8 mouse cellular contexts compared by ENCODE assay signal in genomic region chr2:172550364-172551080, GRCm38 (mm10). TPM values are rescaled to one million over a fixed set of nuclear protein-coding genes. Genes with fewer than 3 reads are reported as not detected.
DNase-seq lines count a peak whose midpoint lies in the region; ATAC-seq and TF ChIP-seq lines count a peak whose summit lies in the region.

No protein-coding gene starts in this region.

- peaks cover 23% of the 10 kb centered on the region; the same call in 1 of the 2 replicates for H3K27me3 ChIP-seq in cerebellum, adult 2 months (ENCODE audit: control insufficient read depth, insufficient read depth, low read length)
- H3K27me3 ChIP-seq in forebrain, embryonic 10.5 days (ENCODE audit: poor library complexity, severe bottlenecking), result peaks cover 100% of the 10 kb centered on the region
- H3K27me3 ChIP-seq in limb, embryonic 10.5 days (ENCODE audit: low read depth, poor library complexity, severe bottlenecking), result peaks cover 96% of the 10 kb centered on the region
- peaks cover 100% of the 10 kb centered on the region for H3K27me3 ChIP-seq in midbrain, embryonic 12.5 days
- H3K27me3 ChIP-seq in stomach, embryonic 15.5 days (replicated peaks), result peaks cover 88% of the 10 kb centered on the region

- H3K27ac ChIP-seq in cerebellum, adult 2 months (ENCODE audit: insufficient read depth, low read length), result no peak overlapping the region
- peak overlapping the region; percentile 89 for H3K27ac ChIP-seq in forebrain, embryonic 10.5 days
- H3K27ac ChIP-seq in limb, embryonic 10.5 days, result peak overlapping the region; percentile 83
- H3K27ac ChIP-seq in midbrain, embryonic 12.5 days (replicated peaks), result no peak overlapping the region
- H3K27ac ChIP-seq in stomach, embryonic 15.5 days, result no peak overlapping the region

- peak in 1 of 2 experiments; percentile 23 for DNase-seq in cerebellum, adult 2 months
- no peak for DNase-seq in cerebellum, adult 11-12 months
- peak; percentile 74 to 80 for DNase-seq in adrenal gland, postnatal 36 days
- DNase-seq in forebrain, embryonic 10.5 days (ENCODE audit: extremely low spot score, low spot score), result peak; percentile 90
- peak; percentile 97 for DNase-seq in limb, embryonic 10.5 days (ENCODE audit: low spot score)

- peaks cover 28% of the 10 kb centered on the region for H3K36me3 ChIP-seq in forebrain, embryonic 10.5 days (replicated peaks)
- H3K36me3 ChIP-seq in limb, embryonic 10.5 days, result peaks cover 11% of the 10 kb centered on the region; the same call in 1 of the 2 replicates
- no peaks in the 10 kb centered on the region for H3K36me3 ChIP-seq in midbrain, embryonic 12.5 days
- no peaks in the 10 kb centered on the region for H3K36me3 ChIP-seq in stomach, embryonic 15.5 days

- no peak overlapping the region for H3K4me3 ChIP-seq in cerebellum, adult 2 months (replicated peaks; ENCODE audit: insufficient read depth, low read depth, low read length)
- H3K4me3 ChIP-seq in forebrain, embryonic 10.5 days, result peak overlapping the region; percentile 64
- peak overlapping the region; percentile 59 for H3K4me3 ChIP-seq in limb, embryonic 10.5 days
- peak overlapping the region; percentile 36 for H3K4me3 ChIP-seq in midbrain, embryonic 12.5 days
- H3K4me3 ChIP-seq in stomach, embryonic 15.5 days (replicated peaks), result peak overlapping the region; percentile 41

- peak overlapping the region; percentile 56 for H3K4me2 ChIP-seq in midbrain, embryonic 12.5 days (replicated peaks)
- peak overlapping the region; percentile 61 for H3K4me2 ChIP-seq in stomach, embryonic 15.5 days

- WGBS in cerebellum, adult 2 months, result 2% methylated on average over 58 of the region's 62 CpGs
- under 1% methylated on average over 62 of the region's 62 CpGs for WGBS in forebrain, embryonic 10.5 days
- under 1% methylated on average over 62 of the region's 62 CpGs for WGBS in limb, embryonic 10.5 days
- under 1% methylated on average over 62 of the region's 62 CpGs for WGBS in midbrain, embryonic 12.5 days
- 1% methylated on average over 61 of the region's 62 CpGs for WGBS in stomach, embryonic 15.5 days

- no peak for TF ChIP-seq POLR2A in cerebellum, adult 2 months (IDR thresholded peaks at IDR 0.05; ENCODE audit: borderline replicate concordance, insufficient read depth, low read length)

- ATAC-seq in hematopoietic stem cell, adult 5-6 weeks (replicated peaks in 1 of 2; ENCODE audit: insufficient read depth in 1 of 2, low FRiP score in 2 of 2, low TSS enrichment in 1 of 2, low read depth in 1 of 2, poor library complexity in 2 of 2, severe bottlenecking in 2 of 2), result peak; percentile 27 to 31; a peak in 3 of 4 replicates
- ATAC-seq in midbrain, embryonic 12.5 days (ENCODE audit: low FRiP score, low read depth), result peak; percentile 62
- ATAC-seq in stomach, embryonic 15.5 days (ENCODE audit: insufficient read depth, low FRiP score, low read depth), result no peak; the same call in 1 of the 2 replicates

- peak; percentile 33; the same call in 1 of the 2 replicates for TF ChIP-seq CTCF in cerebellum, adult 2 months (IDR thresholded peaks at IDR 0.05; ENCODE audit: borderline replicate concordance, insufficient read depth, low read depth, low read length)

- no peaks in the 10 kb centered on the region for H3K9me3 ChIP-seq in forebrain, embryonic 10.5 days
- no peaks in the 10 kb centered on the region for H3K9me3 ChIP-seq in limb, embryonic 10.5 days (replicated peaks)
- H3K9me3 ChIP-seq in midbrain, embryonic 12.5 days, result no peaks in the 10 kb centered on the region
- no peaks in the 10 kb centered on the region for H3K9me3 ChIP-seq in stomach, embryonic 15.5 days

- H3K9ac ChIP-seq in midbrain, embryonic 12.5 days (replicated peaks), result no peak overlapping the region; the same call in 1 of the 2 replicates
- no peak overlapping the region for H3K9ac ChIP-seq in stomach, embryonic 15.5 days

- no peaks in the 10 kb centered on the region for H3K4me1 ChIP-seq in cerebellum, adult 2 months (ENCODE audit: control insufficient read depth, insufficient read depth, low read length)
- peaks cover 95% of the 10 kb centered on the region for H3K4me1 ChIP-seq in forebrain, embryonic 10.5 days
- H3K4me1 ChIP-seq in limb, embryonic 10.5 days, result peaks cover 93% of the 10 kb centered on the region
- peaks cover 53% of the 10 kb centered on the region for H3K4me1 ChIP-seq in midbrain, embryonic 12.5 days
- H3K4me1 ChIP-seq in stomach, embryonic 15.5 days, result peaks cover 29% of the 10 kb centered on the region

RNA-seq across cellular contexts. Expression of gene Tfap2c, which starts 1.1 kb away (rescaled TPM):
- polyA plus RNA-seq in cerebellum, adult 2 months (2012; rRNA removed), result 0.05 and 0.07 TPM in 2 replicates
- total RNA-seq in adrenal gland, postnatal 36 days (2021), result not detected
- polyA plus RNA-seq in forebrain, embryonic 10.5 days (2016; fragmentation: Nextera tagmentation; extraction: Ambion mirVana), result 38.2 and 43.2 TPM in 2 replicates
- not detected in 2 replicates for total RNA-seq in hematopoietic stem cell, adult 5-6 weeks (2017)
- polyA plus RNA-seq in limb, embryonic 10.5 days (2016; fragmentation: Nextera tagmentation; extraction: Ambion mirVana), result 11.5 and 25.1 TPM in 2 replicates
- polyA plus RNA-seq in midbrain, embryonic 12.5 days (2016; fragmentation: Nextera tagmentation; extraction: Ambion mirVana), result 2.9 and 3.1 TPM in 2 replicates
- 4.1 and 6.0 TPM in 2 replicates for polyA plus RNA-seq in stomach, embryonic 15.5 days (2015; fragmentation: Nextera tagmentation; extraction: Ambion mirVana)

Comparison
In these comparisons a context has a peak if more than half of its experiments do, and no peak if none do; other contexts are left out.
1. H3K27ac ChIP-seq: peak in forebrain, embryonic 10.5 days (single experiment) and limb, embryonic 10.5 days (single experiment); none in cerebellum, adult 2 months (single experiment), midbrain, embryonic 12.5 days (single experiment) and stomach, embryonic 15.5 days (single experiment).